Mouse (Mus musculus) limb, embryonic 14.5 days (tissue): ENCODE results near the gene Grm1. TPM values are rescaled to one million over a fixed set of nuclear protein-coding genes. Genes with fewer than 3 reads are reported as not detected.

Experiments
- ATAC-seq: fragments of 200-750 bp; cut with Nextera tagmentation; 2 replicates; pipeline ENCODE4 v1.8.0; 2017; ENCODE audit warnings: low read depth, moderate number of reproducible peaks, moderate TSS enrichment; ENCODE audit not compliant: low FRiP score
- DNase-seq: peaks from one replicate; pipeline ENCODE4 v3.0.0-alpha.2; 2015; ENCODE audit warnings: low spot score
- H3K27ac ChIP-seq: fragments of 300-500 bp; sonication (generic); replicated peaks from 2 replicates; pipeline ENCODE4 v1.5.1; 2014; ENCODE audit warnings: low read depth, mild to moderate bottlenecking, low read length, moderate library complexity, mixed read lengths
- H3K27me3 ChIP-seq: fragments of 300-500 bp; sonication (generic); 2 replicates; pipeline ENCODE4 v1.6.1; 2014; ENCODE audit warnings: low read length, mixed read lengths; ENCODE audit not compliant: control insufficient read depth, insufficient read depth
- H3K36me3 ChIP-seq: fragments of 300-500 bp; sonication (generic); 2 replicates; pipeline ENCODE4 v1.6.1; 2014; ENCODE audit warnings: mild to moderate bottlenecking, low read length, moderate library complexity, mixed read lengths; ENCODE audit not compliant: control insufficient read depth, insufficient read depth
- H3K4me1 ChIP-seq: fragments of 300-500 bp; sonication (generic); 2 replicates; pipeline ENCODE4 v1.6.1; 2014; ENCODE audit warnings: antibody characterized with exemption, low read length, mixed read lengths; ENCODE audit not compliant: control insufficient read depth, insufficient read depth
- H3K4me2 ChIP-seq: fragments of 300-500 bp; sonication (generic); replicated peaks from 2 replicates; pipeline ENCODE4 v1.6.1; 2014; ENCODE audit warnings: low read depth, mild to moderate bottlenecking, low read length, moderate library complexity; ENCODE audit not compliant: severe bottlenecking
- H3K4me3 ChIP-seq: fragments of 300-500 bp; sonication (generic); replicated peaks from 2 replicates; pipeline ENCODE4 v1.5.1; 2014; ENCODE audit warnings: low read length
- H3K9ac ChIP-seq: fragments of 300-500 bp; sonication (generic); 2 replicates; pipeline ENCODE4 v1.6.1; 2014; ENCODE audit warnings: mild to moderate bottlenecking, low read depth, low read length, moderate library complexity; ENCODE audit not compliant: severe bottlenecking
- H3K9me3 ChIP-seq: fragments of 300-500 bp; sonication (generic); 2 replicates; pipeline ENCODE4 v1.6.1; 2016; ENCODE audit warnings: low read length; ENCODE audit not compliant: control insufficient read depth
- POLR2A ChIP-seq: fragments of 200-500 bp; IDR thresholded peaks from 2 replicates; pipeline ENCODE4 v1.8.0; 2012; ENCODE audit warnings: inconsistent platforms, mild to moderate bottlenecking, moderate library complexity, borderline replicate concordance; ENCODE audit not compliant: insufficient read depth, insufficient read length; ENCODE audit errors: extremely low read depth
- WGBS: fragments of 180-500 bp; shearing (Covaris S2); extraction: QIAGEN DNeasy Blood & Tissue Kit; methylation state at CpG from one replicate; pipeline ENCODE4 v1.1.7; 2014; 5-methylcytosine and 5-hydroxymethylcytosine counted together
- polyA plus RNA-seq, 2 experiments: library from polyadenylated mRNA; depleted of rRNA in 1 of 2; stranded (reverse) in 1 of 2; unstranded in 1 of 2; fragments of >200 nt; fragmentation: Nextera tagmentation in 1 of 2; extraction: Ambion mirVana in 1 of 2; gene quantifications; 2 replicates each; pipeline versions ENCODE4 v1.2.1 to v1.2.3; 2012 to 2014

Gene Grm1
- polyA plus RNA-seq, 2 experiments = 0.08 to 0.19 TPM

DNA sequence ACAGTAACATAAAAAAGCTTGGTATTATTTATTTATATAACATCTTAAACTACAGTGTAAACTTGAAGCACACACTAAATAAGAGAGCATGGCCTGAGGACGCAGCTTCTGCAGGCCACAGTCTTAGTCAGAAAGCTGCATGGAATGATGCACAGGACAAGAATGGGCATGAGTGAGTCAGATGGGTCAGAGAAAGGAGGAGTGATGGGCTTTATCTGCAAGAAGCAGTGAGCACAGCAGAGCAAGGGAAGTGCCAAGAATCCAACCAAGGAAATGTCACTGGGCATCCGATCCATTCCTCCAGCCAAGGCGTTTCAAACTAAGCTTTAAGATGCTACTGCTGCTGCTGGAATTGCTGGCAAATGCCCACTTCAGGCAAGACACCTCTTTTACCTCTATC lies 131.6 kb downstream of the Grm1 start:
- DNase-seq = no peak
- H3K4me1 ChIP-seq = no peaks in the 10 kb centered on the region
- 71% methylated on average over 3 of the region's 3 CpGs for WGBS
- no peaks in the 10 kb centered on the region for H3K27me3 ChIP-seq
- no peak overlapping the region for H3K9ac ChIP-seq
- H3K36me3 ChIP-seq = no peaks in the 10 kb centered on the region
- no peak for TF ChIP-seq POLR2A
- H3K27ac ChIP-seq = no peak overlapping the region
- no peaks in the 10 kb centered on the region for H3K9me3 ChIP-seq
- ATAC-seq = no peak
- H3K4me3 ChIP-seq = no peak overlapping the region
- H3K4me2 ChIP-seq = no peak overlapping the region

DNA sequence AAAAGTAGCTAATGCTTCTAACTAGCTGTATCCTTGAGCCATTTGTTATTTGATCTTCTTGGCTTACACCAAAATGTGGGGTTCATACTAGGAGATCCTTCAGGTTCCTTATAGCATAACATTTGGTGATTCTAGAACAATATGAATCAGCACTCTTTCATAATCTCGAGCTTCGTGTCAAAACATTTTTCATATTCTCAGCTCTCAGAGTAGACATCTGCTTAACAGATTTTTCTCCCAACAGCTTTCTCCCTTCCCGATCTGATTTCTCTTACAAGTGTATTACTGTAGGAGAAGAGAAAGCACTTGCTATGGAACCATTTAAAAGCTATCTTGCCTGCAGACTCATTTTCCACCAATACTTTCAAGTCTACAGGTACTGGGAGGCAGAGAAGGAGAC lies 133.0 kb downstream of the Grm1 start:
- Histone ChIP-seq H3K4me2 (no peak overlapping the region), H3K4me1 (no peaks in the 10 kb centered on the region), H3K27me3 (no peaks in the 10 kb centered on the region), H3K27ac (no peak overlapping the region), H3K9me3 (no peaks in the 10 kb centered on the region), H3K9ac (no peak overlapping the region), H3K4me3 (no peak overlapping the region), H3K36me3 (no peaks in the 10 kb centered on the region)
- WGBS = 73% methylated on average over 3 of the region's 3 CpGs
- ATAC-seq (no peak), DNase-seq (no peak)
- TF ChIP-seq POLR2A = no peak

- Histone ChIP-seq H3K27ac (no peak overlapping the region), H3K27me3 (no peaks in the 10 kb centered on the region), H3K9me3 (no peaks in the 10 kb centered on the region), H3K4me2 (no peak overlapping the region), H3K9ac (no peak overlapping the region), H3K36me3 (no peaks in the 10 kb centered on the region), H3K4me1 (no peaks in the 10 kb centered on the region), H3K4me3 (no peak overlapping the region)
- WGBS = 92% methylated on average over 2 of the region's 2 CpGs
- DNase-seq (no peak), ATAC-seq (no peak)
- TF ChIP-seq POLR2A = no peak
Observed at GRCm38 (mm10) chr10:10947531-10947930, 134.6 kb downstream of the Grm1 start.

DNA sequence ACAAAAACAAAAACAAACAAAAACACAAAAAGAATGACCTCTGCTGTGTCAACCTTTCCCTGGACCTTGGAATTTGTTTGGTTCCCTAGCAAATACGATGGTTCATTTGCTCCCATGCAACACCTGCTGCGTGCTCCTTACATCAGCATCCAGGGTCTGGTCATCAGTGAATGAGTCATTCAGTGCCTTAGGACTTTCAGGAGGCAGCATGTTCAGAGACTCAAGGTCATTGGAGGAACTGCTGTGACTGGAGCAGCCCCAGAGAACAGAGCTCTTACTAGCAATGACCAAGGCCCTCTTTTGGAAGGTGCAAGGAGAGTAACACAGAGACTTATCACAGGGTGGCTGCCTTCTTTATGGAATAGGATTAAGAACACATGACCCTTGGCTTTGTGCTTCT lies 138.2 kb downstream of the Grm1 start:
- Histone ChIP-seq H3K4me3 (no peak overlapping the region), H3K4me1 (no peaks in the 10 kb centered on the region), H3K27ac (no peak overlapping the region), H3K9me3 (no peaks in the 10 kb centered on the region), H3K9ac (no peak overlapping the region), H3K4me2 (no peak overlapping the region), H3K27me3 (no peaks in the 10 kb centered on the region), H3K36me3 (no peaks in the 10 kb centered on the region)
- WGBS = 77% methylated on average over 2 of the region's 2 CpGs
- ATAC-seq (no peak), DNase-seq (no peak)
- no peak for TF ChIP-seq POLR2A

DNA sequence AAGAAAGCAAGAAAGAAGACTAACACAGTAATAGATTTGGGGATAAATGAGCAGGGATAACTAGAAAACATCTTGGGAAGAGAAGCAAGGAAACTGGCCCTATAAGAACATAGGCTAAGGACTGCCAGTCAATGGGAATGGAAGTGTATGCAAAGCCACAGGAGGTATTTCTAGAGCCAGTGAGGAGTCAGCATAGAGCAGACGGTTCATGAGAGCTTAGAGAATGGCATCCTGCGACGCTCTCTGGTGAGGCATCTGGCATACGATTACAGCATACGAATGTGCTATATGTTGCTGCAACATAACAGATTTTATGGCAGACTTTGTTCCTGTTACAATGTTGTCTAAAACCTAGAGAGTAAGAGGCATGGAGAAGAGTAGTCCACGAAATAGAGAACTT lies 139.9 kb downstream of the Grm1 start:
- WGBS = 77% methylated on average over 6 of the region's 6 CpGs
- Histone ChIP-seq H3K36me3 (no peaks in the 10 kb centered on the region), H3K4me2 (no peak overlapping the region), H3K9me3 (no peaks in the 10 kb centered on the region), H3K27me3 (no peaks in the 10 kb centered on the region), H3K27ac (no peak overlapping the region), H3K4me3 (no peak overlapping the region), H3K4me1 (no peaks in the 10 kb centered on the region), H3K9ac (no peak overlapping the region)
- ATAC-seq (no peak), DNase-seq (no peak)
- TF ChIP-seq POLR2A = no peak

DNA sequence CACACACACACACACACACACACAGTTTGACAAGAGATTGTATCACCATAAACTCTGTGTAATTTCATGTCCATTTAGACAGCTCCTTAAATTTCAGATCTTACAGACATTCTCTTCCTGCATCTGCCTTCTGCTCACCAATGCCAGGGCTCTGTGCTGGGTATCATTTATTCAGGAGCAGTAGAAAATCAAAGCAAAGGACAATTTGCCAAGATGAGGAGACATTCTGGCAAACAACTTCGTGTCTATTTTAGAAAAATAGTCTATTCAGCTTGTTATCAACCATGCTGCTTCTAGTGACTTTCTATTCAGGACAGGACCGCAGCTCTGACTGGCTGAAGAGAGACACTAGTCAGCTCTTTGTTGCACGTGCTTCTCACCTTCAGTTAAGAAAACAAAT lies 146.3 kb downstream of the Grm1 start:
- DNase-seq (no peak), ATAC-seq (no peak)
- Histone ChIP-seq H3K4me2 (no peak overlapping the region), H3K36me3 (no peaks in the 10 kb centered on the region), H3K27ac (no peak overlapping the region), H3K9ac (no peak overlapping the region), H3K9me3 (no peaks in the 10 kb centered on the region), H3K4me1 (no peaks in the 10 kb centered on the region), H3K4me3 (no peak overlapping the region), H3K27me3 (no peaks in the 10 kb centered on the region)
- TF ChIP-seq POLR2A = no peak
- WGBS = 72% methylated on average over 3 of the region's 3 CpGs
